Mouse (Mus musculus): Measurements from ENCODE around the gene Slc9a9. TPM values are rescaled to one million over a fixed set of nuclear protein-coding genes. Genes with fewer than 3 reads are reported as not detected.

The Slc9a9 gene
- total RNA-seq, 1 experiment from 2014 or later = 2.3 TPM

- DNase-seq = no peak
Observed at GRCm38 (mm10) chr9:94685640-94686039, 15.9 kb downstream of the Slc9a9 start.

- DNase-seq = no peak
Observed at GRCm38 (mm10) chr9:94686380-94686779, 16.7 kb downstream of the Slc9a9 start.

- DNase-seq = no peak
Observed at GRCm38 (mm10) chr9:94687203-94687859, 17.6 kb downstream of the Slc9a9 start.

- DNase-seq = no peak
Observed at GRCm38 (mm10) chr9:94691311-94692087, 21.8 kb downstream of the Slc9a9 start.

- no peak for DNase-seq
Observed at GRCm38 (mm10) chr9:94692122-94692521, 22.4 kb downstream of the Slc9a9 start.

- DNase-seq = no peak
Observed at GRCm38 (mm10) chr9:94694243-94694642, 24.5 kb downstream of the Slc9a9 start.

GRCm38 (mm10) chr9:94694983-94695382 lies 25.3 kb downstream of the Slc9a9 start:
- DNase-seq = no peak

- peak; percentile 26 for DNase-seq
Observed at GRCm38 (mm10) chr9:94696539-94697079, 26.9 kb downstream of the Slc9a9 start.

GRCm38 (mm10) chr9:94698175-94698574 lies 28.5 kb downstream of the Slc9a9 start:
- DNase-seq = no peak

GRCm38 (mm10) chr9:94700549-94700948 lies 30.8 kb downstream of the Slc9a9 start:
- DNase-seq = peak; percentile 45

- DNase-seq = no peak
Observed at GRCm38 (mm10) chr9:94701193-94701869, 31.6 kb downstream of the Slc9a9 start.

GRCm38 (mm10) chr9:94701965-94702634 lies 32.4 kb downstream of the Slc9a9 start:
- DNase-seq = no peak

GRCm38 (mm10) chr9:94704986-94705757 lies 35.5 kb downstream of the Slc9a9 start:
- DNase-seq = no peak

- DNase-seq = no peak
Observed at GRCm38 (mm10) chr9:94705758-94706026, 36.0 kb downstream of the Slc9a9 start.

GRCm38 (mm10) chr9:94712084-94712483 lies 42.4 kb downstream of the Slc9a9 start:
- DNase-seq = no peak

GRCm38 (mm10) chr9:94716695-94717094 lies 47.0 kb downstream of the Slc9a9 start:
- DNase-seq = no peak

GRCm38 (mm10) chr9:94723631-94724030 lies 53.9 kb downstream of the Slc9a9 start:
- DNase-seq = no peak

- DNase-seq = no peak
Observed at GRCm38 (mm10) chr9:94725121-94725520, 55.4 kb downstream of the Slc9a9 start.

GRCm38 (mm10) chr9:94727457-94727856 lies 57.7 kb downstream of the Slc9a9 start:
- DNase-seq = no peak

- no peak for DNase-seq
Observed at GRCm38 (mm10) chr9:94730396-94730795, 60.7 kb downstream of the Slc9a9 start.

GRCm38 (mm10) chr9:94732136-94732535 lies 62.4 kb downstream of the Slc9a9 start:
- DNase-seq = no peak
